Mouse (Mus musculus) ES-E14 (cell line): ENCODE measurements around the gene Nxph4.

Experiments
- CHD2 ChIP-seq: IDR thresholded peaks from 2 replicates; pipeline ENCODE4 v1.6.1; 2014; ENCODE audit warnings: mild to moderate bottlenecking, low read depth, low read length, inconsistent platforms
- HCFC1 ChIP-seq: IDR thresholded peaks from 2 replicates; pipeline ENCODE4 v1.6.1; 2012; ENCODE audit warnings: low read length, inconsistent platforms, borderline replicate concordance; ENCODE audit not compliant: insufficient read depth
- MAFK ChIP-seq: IDR thresholded peaks from 2 replicates; pipeline ENCODE4 v1.6.1; 2014; ENCODE audit warnings: mild to moderate bottlenecking, low read depth, low read length, inconsistent platforms; ENCODE audit not compliant: insufficient read depth
- ZNF384 ChIP-seq: IDR thresholded peaks from 2 replicates; pipeline ENCODE4 v1.6.1; 2012; ENCODE audit warnings: low read depth, low read length, inconsistent platforms

DNA sequence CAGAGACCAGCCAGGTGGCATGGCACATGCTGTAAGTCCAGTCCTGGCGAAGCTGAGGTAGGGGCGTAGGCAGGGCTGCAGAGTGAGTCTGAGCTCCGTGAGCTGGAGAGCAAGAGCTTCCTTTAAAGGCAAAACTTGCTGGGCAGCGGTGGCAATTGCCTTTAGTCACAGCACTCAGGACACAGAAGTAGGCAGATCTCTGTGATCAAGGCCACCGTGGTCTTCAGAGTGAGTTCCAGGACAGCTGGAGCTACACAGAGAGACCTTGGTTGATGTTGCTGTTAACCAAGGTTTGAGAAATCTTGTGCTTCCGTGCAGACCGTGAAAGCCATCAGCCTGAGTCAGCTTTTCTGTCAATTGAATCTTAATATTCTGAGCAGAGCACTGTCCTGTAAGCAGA, 57.1 kb downstream of the Nxph4 start:
- TF ChIP-seq MAFK (no peak), ZNF384 (no peak), HCFC1 (no peak), CHD2 (no peak)
